Mouse (Mus musculus): ENCODE results near the gene Trank1.

Trank1 gene

GRCm38 (mm10) chr9:111381056-111382025, 69.8 kb downstream of the Trank1 start:
- in situ Hi-C loops (cut with MboI, MseI): no loop called here

GRCm38 (mm10) chr9:111382469-111382868, 70.9 kb downstream of the Trank1 start:
- in situ Hi-C loops (cut with MboI, MseI): no loop called here

- in situ Hi-C loops (cut with MboI, MseI): no loop called here
Measured at GRCm38 (mm10) chr9:111383046-111383445, 71.5 kb downstream of the Trank1 start.

- in situ Hi-C loops (cut with MboI, MseI): no loop called here
Measured at GRCm38 (mm10) chr9:111383756-111384155, 72.2 kb downstream of the Trank1 start.

- in situ Hi-C loops (cut with MboI, MseI): no loop called here
Measured at GRCm38 (mm10) chr9:111385526-111386491, 74.3 kb downstream of the Trank1 start.

GRCm38 (mm10) chr9:111386569-111386968, 75.0 kb downstream of the Trank1 start:
- in situ Hi-C loops (cut with MboI, MseI): no loop called here

GRCm38 (mm10) chr9:111387576-111387975, 76.0 kb downstream of the Trank1 start:
- in situ Hi-C loops (cut with MboI, MseI): no loop called here

GRCm38 (mm10) chr9:111390016-111390415, 78.5 kb downstream of the Trank1 start:
- in situ Hi-C loops (cut with MboI, MseI): no loop called here

- in situ Hi-C loops (cut with MboI, MseI): no loop called here
Measured at GRCm38 (mm10) chr9:111391036-111391435, 79.5 kb downstream of the Trank1 start.

GRCm38 (mm10) chr9:111391926-111392442, 80.4 kb downstream of the Trank1 start:
- in situ Hi-C loops (cut with MboI, MseI): no loop called here

GRCm38 (mm10) chr9:111395265-111395664, 83.7 kb downstream of the Trank1 start:
- in situ Hi-C loops (cut with MboI, MseI): no loop called here

- in situ Hi-C loops (cut with MboI, MseI): no loop called here
Measured at GRCm38 (mm10) chr9:111398059-111398458, 86.5 kb downstream of the Trank1 start.

GRCm38 (mm10) chr9:111400089-111400488, 88.5 kb downstream of the Trank1 start:
- in situ Hi-C loops (cut with MboI, MseI): no loop called here

- in situ Hi-C loops (cut with MboI, MseI): no loop called here
Measured at GRCm38 (mm10) chr9:111403159-111403558, 91.6 kb downstream of the Trank1 start.

GRCm38 (mm10) chr9:111404346-111405079, 93.0 kb downstream of the Trank1 start:
- in situ Hi-C loops (cut with MboI, MseI): no loop called here

- in situ Hi-C loops (cut with MboI, MseI): no loop called here
Measured at GRCm38 (mm10) chr9:111405080-111405428, 93.5 kb downstream of the Trank1 start.

- in situ Hi-C loops (cut with MboI, MseI): no loop called here
Measured at GRCm38 (mm10) chr9:111408012-111408411, 96.5 kb downstream of the Trank1 start.

GRCm38 (mm10) chr9:111408427-111408826, 96.9 kb downstream of the Trank1 start:
- in situ Hi-C loops (cut with MboI, MseI): no loop called here

- in situ Hi-C loops (cut with MboI, MseI): no loop called here
Measured at GRCm38 (mm10) chr9:111412471-111413160, 101.1 kb downstream of the Trank1 start.

GRCm38 (mm10) chr9:111421862-111422261, 110.3 kb downstream of the Trank1 start:
- in situ Hi-C loops (cut with MboI, MseI): no loop called here

- in situ Hi-C loops (cut with MboI, MseI): no loop called here
Measured at GRCm38 (mm10) chr9:111422567-111422966, 111.0 kb downstream of the Trank1 start.

All from regulatory T cell (primary cell).